Mouse (Mus musculus): ENCODE measurements around the gene Pld1. TPM values are rescaled to one million over a fixed set of nuclear protein-coding genes. Genes with fewer than 3 reads are reported as not detected.

The Pld1 gene
- polyA plus RNA-seq, 1 experiment from 2014 or later: 5.7 TPM

DNA sequence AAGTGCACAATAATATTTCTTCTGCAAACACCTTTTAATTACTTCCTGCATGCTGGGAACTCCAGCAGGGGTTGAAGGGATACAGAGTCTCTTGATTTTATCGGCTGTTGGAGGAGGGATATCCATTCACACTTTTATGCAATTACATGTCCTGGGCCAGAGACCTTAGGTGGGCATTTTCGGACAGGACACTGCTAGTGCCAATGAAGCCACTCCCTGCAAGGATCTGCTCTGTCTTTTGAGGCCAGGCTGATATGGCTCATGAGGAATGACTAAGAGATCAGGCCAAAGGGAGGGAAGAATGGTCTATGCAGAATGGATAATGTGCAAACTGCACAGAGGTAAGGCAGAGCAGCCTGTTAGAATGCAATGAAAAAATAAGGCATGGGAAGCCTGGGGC lies 145.8 kb downstream of the Pld1 start:
- WGBS: 61% methylated on average over 2 of the region's 2 CpGs
- H3K4me2 ChIP-seq (ENCODE audit: low read depth, low read length): no peak overlapping the region
- no peaks in the 10 kb centered on the region for H3K27me3 ChIP-seq (ENCODE audit: control insufficient read depth, insufficient read depth, low read length)
- H3K4me1 ChIP-seq (ENCODE audit: control insufficient read depth, insufficient read depth, low read length): no peaks in the 10 kb centered on the region
- H3K9ac ChIP-seq (replicated peaks; ENCODE audit: low read depth, low read length): no peak overlapping the region
- no peak overlapping the region for H3K4me3 ChIP-seq (ENCODE audit: low read depth, low read length)
- no peak for ATAC-seq (ENCODE audit: low read depth)
- no peaks in the 10 kb centered on the region for H3K9me3 ChIP-seq (ENCODE audit: control insufficient read depth, low read length)
- no peaks in the 10 kb centered on the region for H3K36me3 ChIP-seq (ENCODE audit: control insufficient read depth, insufficient read depth, low read length)
- no peak overlapping the region for H3K27ac ChIP-seq (ENCODE audit: low read depth, low read length)

DNA sequence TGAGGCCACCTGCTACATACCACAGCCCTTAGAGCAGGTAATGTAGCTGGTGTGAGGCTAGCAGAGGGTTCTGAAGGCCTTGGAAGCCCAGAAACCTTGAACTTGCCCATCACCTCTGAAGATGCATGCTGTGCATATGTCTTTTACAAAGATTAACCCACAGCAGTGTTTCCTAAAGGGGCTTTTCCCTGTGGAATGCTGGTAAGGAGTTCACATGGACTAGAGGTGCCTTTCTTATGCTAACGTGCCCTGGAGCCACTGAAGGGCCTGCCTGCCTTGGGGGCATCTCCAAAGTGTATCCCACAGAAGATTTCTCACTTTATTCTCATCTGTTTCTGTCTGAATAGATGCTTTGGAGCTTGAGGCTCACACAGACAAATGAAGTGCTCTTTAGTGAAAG lies 152.8 kb downstream of the Pld1 start:
- H3K9me3 ChIP-seq (ENCODE audit: control insufficient read depth, low read length): no peaks in the 10 kb centered on the region
- H3K4me1 ChIP-seq (ENCODE audit: control insufficient read depth, insufficient read depth, low read length): no peaks in the 10 kb centered on the region
- no peaks in the 10 kb centered on the region for H3K36me3 ChIP-seq (ENCODE audit: control insufficient read depth, insufficient read depth, low read length)
- ATAC-seq (ENCODE audit: low read depth): no peak
- H3K4me3 ChIP-seq (ENCODE audit: low read depth, low read length): no peak overlapping the region
- H3K27me3 ChIP-seq (ENCODE audit: control insufficient read depth, insufficient read depth, low read length): no peaks in the 10 kb centered on the region
- no peak overlapping the region for H3K9ac ChIP-seq (replicated peaks; ENCODE audit: low read depth, low read length)
- H3K4me2 ChIP-seq (ENCODE audit: low read depth, low read length): no peak overlapping the region
- H3K27ac ChIP-seq (ENCODE audit: low read depth, low read length): no peak overlapping the region
- WGBS: 67% methylated on average over 1 of the region's 1 CpGs

DNA sequence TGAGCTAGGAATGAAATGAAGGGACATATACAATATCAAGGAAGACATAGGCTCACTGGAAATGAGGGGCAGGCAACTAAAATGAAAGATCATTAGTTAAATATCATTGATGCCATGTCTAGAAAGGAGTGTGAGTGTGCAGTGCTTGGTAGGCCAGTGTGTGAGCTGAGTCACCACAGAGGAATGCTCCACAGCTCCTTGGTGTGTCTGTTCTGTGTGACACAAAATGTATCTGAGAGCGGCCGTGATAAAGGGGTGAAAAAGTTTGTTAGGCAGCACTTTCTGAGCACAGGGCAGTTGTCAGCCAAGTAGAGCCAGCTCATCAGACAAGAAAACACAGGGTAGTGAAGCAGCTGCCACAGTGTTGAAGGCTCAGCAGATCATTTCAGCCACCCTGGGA lies 153.2 kb downstream of the Pld1 start:
- no peak for ATAC-seq (ENCODE audit: low read depth)
- Histone ChIP-seq H3K27me3 (ENCODE audit: control insufficient read depth, insufficient read depth, low read length) (no peaks in the 10 kb centered on the region), H3K9me3 (ENCODE audit: control insufficient read depth, low read length) (no peaks in the 10 kb centered on the region), H3K27ac (ENCODE audit: low read depth, low read length) (no peak overlapping the region), H3K4me2 (ENCODE audit: low read depth, low read length) (no peak overlapping the region), H3K4me1 (ENCODE audit: control insufficient read depth, insufficient read depth, low read length) (no peaks in the 10 kb centered on the region), H3K36me3 (ENCODE audit: control insufficient read depth, insufficient read depth, low read length) (no peaks in the 10 kb centered on the region), H3K9ac (replicated peaks; ENCODE audit: low read depth, low read length) (no peak overlapping the region), H3K4me3 (ENCODE audit: low read depth, low read length) (no peak overlapping the region)
- 70% methylated on average over 2 of the region's 2 CpGs for WGBS

DNA sequence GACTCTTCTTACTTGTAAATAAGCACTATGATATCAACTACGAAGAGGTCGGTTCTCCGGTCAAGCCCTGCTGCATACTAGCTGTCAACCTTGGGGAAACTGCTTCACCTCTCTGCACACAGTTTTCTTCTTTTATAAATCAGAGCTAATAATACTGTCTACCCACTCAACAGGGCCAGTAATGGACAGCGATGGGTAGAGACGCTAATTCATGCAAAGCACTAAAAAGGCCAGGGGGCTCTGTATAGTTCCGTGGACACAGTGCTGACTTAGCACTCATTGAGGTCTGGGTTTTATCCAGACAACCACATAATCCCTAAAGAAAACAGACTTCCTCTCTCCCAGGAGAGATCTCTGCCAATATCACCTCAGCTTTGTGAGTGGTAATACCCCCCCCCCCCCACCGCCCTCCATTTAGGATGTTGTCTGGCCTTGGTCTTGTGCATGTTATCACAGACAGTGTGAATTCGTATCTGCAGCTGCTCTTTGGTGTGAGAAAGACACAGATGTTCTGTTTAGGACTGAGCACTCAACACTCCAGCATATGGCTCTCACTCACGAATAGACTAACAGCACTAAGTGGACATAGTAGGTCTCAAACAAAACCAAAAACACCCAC lies 155.3 kb downstream of the Pld1 start:
- H3K4me2 ChIP-seq (ENCODE audit: low read depth, low read length): no peak overlapping the region
- H3K27me3 ChIP-seq (ENCODE audit: control insufficient read depth, insufficient read depth, low read length): no peaks in the 10 kb centered on the region
- no peak overlapping the region for H3K4me3 ChIP-seq (ENCODE audit: low read depth, low read length)
- WGBS: 82% methylated on average over 9 of the region's 9 CpGs
- no peaks in the 10 kb centered on the region for H3K9me3 ChIP-seq (ENCODE audit: control insufficient read depth, low read length)
- H3K4me1 ChIP-seq (ENCODE audit: control insufficient read depth, insufficient read depth, low read length): no peaks in the 10 kb centered on the region
- no peaks in the 10 kb centered on the region for H3K36me3 ChIP-seq (ENCODE audit: control insufficient read depth, insufficient read depth, low read length)
- H3K27ac ChIP-seq (ENCODE audit: low read depth, low read length): no peak overlapping the region
- no peak overlapping the region for H3K9ac ChIP-seq (replicated peaks; ENCODE audit: low read depth, low read length)
- ATAC-seq (ENCODE audit: low read depth): no peak

DNA sequence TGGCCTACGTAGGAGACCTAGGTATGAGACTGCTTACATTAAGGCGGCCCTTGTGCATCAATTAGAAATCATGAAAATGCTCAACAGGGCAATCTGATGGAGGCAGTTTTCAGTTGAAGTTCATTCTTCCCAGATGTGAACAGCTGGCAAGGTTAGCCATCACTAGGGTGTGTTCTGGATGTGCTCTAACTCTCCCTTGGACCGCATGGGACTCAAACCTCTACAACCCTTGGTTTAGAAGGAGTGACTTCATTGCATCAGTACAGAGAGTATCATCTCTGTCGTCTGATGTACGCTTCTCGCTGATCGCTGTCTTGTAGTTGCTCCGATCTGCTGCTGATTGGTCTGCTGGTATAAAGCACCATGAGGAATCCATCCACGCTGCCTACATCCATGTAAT lies 157.0 kb downstream of the Pld1 start:
- no peak for ATAC-seq (ENCODE audit: low read depth)
- Histone ChIP-seq H3K9ac (replicated peaks; ENCODE audit: low read depth, low read length) (no peak overlapping the region), H3K4me1 (ENCODE audit: control insufficient read depth, insufficient read depth, low read length) (no peaks in the 10 kb centered on the region), H3K9me3 (ENCODE audit: control insufficient read depth, low read length) (no peaks in the 10 kb centered on the region), H3K36me3 (ENCODE audit: control insufficient read depth, insufficient read depth, low read length) (no peaks in the 10 kb centered on the region), H3K4me3 (ENCODE audit: low read depth, low read length) (no peak overlapping the region), H3K27me3 (ENCODE audit: control insufficient read depth, insufficient read depth, low read length) (no peaks in the 10 kb centered on the region), H3K4me2 (ENCODE audit: low read depth, low read length) (no peak overlapping the region), H3K27ac (ENCODE audit: low read depth, low read length) (no peak overlapping the region)
- WGBS: 98% methylated on average over 9 of the region's 9 CpGs

DNA sequence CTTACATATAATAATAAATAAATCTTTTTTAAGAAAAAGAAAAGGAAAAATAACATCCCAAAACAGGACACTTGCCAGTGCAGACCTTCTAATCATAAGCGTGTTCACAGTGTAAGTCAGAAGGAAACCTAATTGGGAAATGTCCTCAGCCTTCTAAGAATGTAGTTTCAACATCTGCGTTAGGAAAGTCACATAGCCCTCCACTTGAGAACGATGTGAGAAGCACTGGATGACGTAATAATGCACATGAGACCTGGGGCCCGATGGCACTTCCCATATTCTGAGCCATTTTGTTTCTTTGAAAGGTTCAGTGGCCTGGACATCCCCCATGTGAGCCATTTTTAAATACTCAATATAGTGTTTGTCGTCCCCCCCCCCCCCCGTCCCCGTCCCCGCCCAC lies 160.7 kb downstream of the Pld1 start:
- Histone ChIP-seq H3K4me3 (ENCODE audit: low read depth, low read length) (no peak overlapping the region), H3K9ac (replicated peaks; ENCODE audit: low read depth, low read length) (no peak overlapping the region), H3K4me1 (ENCODE audit: control insufficient read depth, insufficient read depth, low read length) (no peaks in the 10 kb centered on the region), H3K36me3 (ENCODE audit: control insufficient read depth, insufficient read depth, low read length) (no peaks in the 10 kb centered on the region), H3K27me3 (ENCODE audit: control insufficient read depth, insufficient read depth, low read length) (no peaks in the 10 kb centered on the region), H3K9me3 (ENCODE audit: control insufficient read depth, low read length) (no peaks in the 10 kb centered on the region), H3K4me2 (ENCODE audit: low read depth, low read length) (no peak overlapping the region), H3K27ac (ENCODE audit: low read depth, low read length) (no peak overlapping the region)
- 88% methylated on average over 8 of the region's 9 CpGs for WGBS
- no peak for ATAC-seq (ENCODE audit: low read depth)

DNA sequence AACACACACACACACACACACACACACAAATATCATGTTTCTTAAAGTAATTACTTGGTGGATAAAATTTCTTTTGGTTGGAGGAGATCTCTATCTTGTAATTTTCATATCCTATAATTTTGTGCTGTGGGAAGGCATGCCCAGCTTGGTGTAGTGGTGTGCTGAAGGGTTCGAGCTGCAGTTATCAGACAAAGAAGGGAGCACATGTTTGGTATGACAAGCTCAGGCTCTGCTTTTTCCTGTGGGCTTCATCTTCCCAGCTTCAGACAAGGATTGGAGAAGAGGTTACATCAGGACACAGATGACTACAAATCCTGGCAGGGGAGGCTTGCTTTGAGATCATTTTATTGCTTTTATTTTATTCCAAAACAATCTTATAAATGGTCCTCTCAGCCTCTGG lies 166.5 kb downstream of the Pld1 start:
- H3K4me1 ChIP-seq (ENCODE audit: control insufficient read depth, insufficient read depth, low read length): no peaks in the 10 kb centered on the region
- no peak overlapping the region for H3K27ac ChIP-seq (ENCODE audit: low read depth, low read length)
- WGBS: 88% methylated on average over 1 of the region's 1 CpGs
- H3K9ac ChIP-seq (replicated peaks; ENCODE audit: low read depth, low read length): no peak overlapping the region
- H3K36me3 ChIP-seq (ENCODE audit: control insufficient read depth, insufficient read depth, low read length): no peaks in the 10 kb centered on the region
- H3K27me3 ChIP-seq (ENCODE audit: control insufficient read depth, insufficient read depth, low read length): no peaks in the 10 kb centered on the region
- H3K4me2 ChIP-seq (ENCODE audit: low read depth, low read length): no peak overlapping the region
- H3K9me3 ChIP-seq (ENCODE audit: control insufficient read depth, low read length): no peaks in the 10 kb centered on the region
- H3K4me3 ChIP-seq (ENCODE audit: low read depth, low read length): no peak overlapping the region
- ATAC-seq (ENCODE audit: low read depth): no peak

DNA sequence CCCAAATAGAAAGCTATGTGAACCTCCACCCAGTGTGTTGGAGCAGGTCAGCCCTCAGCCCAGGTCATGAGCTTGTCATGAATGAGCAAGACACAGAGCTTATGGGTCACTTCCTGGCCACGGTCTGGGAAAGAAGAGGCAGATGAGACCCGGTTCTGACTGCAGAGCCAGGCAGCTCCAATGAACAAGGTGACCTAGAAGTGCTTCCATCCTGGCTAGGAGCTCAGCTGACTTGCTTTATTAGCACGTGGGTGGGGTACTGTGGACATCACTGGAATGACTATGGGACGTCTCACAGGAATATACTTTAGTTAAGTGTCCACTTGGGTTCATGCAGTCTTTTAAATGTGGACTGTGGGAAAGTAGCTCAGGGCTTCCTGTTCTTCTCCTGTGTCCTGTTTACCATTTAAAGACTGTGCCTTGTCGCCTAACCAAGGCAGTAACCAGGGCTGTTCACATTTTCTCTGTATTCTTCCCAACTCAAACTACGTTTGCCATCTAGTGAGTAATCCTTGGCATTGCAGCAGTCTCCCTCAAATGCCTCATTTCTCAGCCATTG lies 169.0 kb downstream of the Pld1 start:
- Histone ChIP-seq H3K27ac (ENCODE audit: low read depth, low read length) (no peak overlapping the region), H3K4me3 (ENCODE audit: low read depth, low read length) (no peak overlapping the region), H3K9ac (replicated peaks; ENCODE audit: low read depth, low read length) (no peak overlapping the region), H3K4me2 (ENCODE audit: low read depth, low read length) (no peak overlapping the region), H3K36me3 (ENCODE audit: control insufficient read depth, insufficient read depth, low read length) (no peaks in the 10 kb centered on the region), H3K4me1 (ENCODE audit: control insufficient read depth, insufficient read depth, low read length) (no peaks in the 10 kb centered on the region), H3K9me3 (ENCODE audit: control insufficient read depth, low read length) (no peaks in the 10 kb centered on the region), H3K27me3 (ENCODE audit: control insufficient read depth, insufficient read depth, low read length) (no peaks in the 10 kb centered on the region)
- peak; percentile 80 for ATAC-seq (ENCODE audit: low read depth)
- 49% methylated on average over 6 of the region's 6 CpGs for WGBS

DNA sequence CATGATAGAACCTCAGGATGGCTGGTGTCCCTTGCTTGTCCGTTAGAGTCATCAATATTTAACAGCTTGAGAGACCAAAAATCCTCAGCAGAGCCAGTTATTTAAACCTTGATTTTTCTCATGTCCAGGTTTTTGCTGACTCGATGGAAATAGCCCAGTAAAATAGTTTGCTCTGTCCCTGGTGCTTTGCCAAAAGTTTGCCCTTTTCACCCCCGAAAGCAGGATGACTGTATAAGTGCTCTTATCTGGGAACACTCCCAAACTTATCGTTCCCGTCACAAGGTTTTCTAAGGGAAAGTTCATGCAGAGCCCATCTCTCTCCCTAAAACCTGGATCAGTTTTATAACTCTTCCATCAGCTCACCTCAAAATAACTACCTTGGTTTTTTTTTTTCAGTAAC lies 173.0 kb downstream of the Pld1 start:
- no peaks in the 10 kb centered on the region for H3K4me1 ChIP-seq (ENCODE audit: control insufficient read depth, insufficient read depth, low read length)
- ATAC-seq (ENCODE audit: low read depth): no peak
- no peak overlapping the region for H3K9ac ChIP-seq (replicated peaks; ENCODE audit: low read depth, low read length)
- H3K4me3 ChIP-seq (ENCODE audit: low read depth, low read length): no peak overlapping the region
- no peaks in the 10 kb centered on the region for H3K9me3 ChIP-seq (ENCODE audit: control insufficient read depth, low read length)
- 75% methylated on average over 5 of the region's 5 CpGs for WGBS
- H3K36me3 ChIP-seq (ENCODE audit: control insufficient read depth, insufficient read depth, low read length): no peaks in the 10 kb centered on the region
- H3K27ac ChIP-seq (ENCODE audit: low read depth, low read length): no peak overlapping the region
- H3K4me2 ChIP-seq (ENCODE audit: low read depth, low read length): no peak overlapping the region
- H3K27me3 ChIP-seq (ENCODE audit: control insufficient read depth, insufficient read depth, low read length): no peaks in the 10 kb centered on the region
